Mouse (Mus musculus) hindbrain, embryonic 15.5 days (tissue): ENCODE measurements at regions not wholly inside any gene's neighbourhood (a gene's known extent, or its start where the extent isn't known, plus 50 kb on each side); places are given as distances from the start of the nearest gene placed in this dataset.

Experiments used
- ATAC-seq: fragments of 200-750 bp; cut with Nextera tagmentation; 2 replicates; pipeline ENCODE4 v1.8.0; 2017; ENCODE audit warnings: low read depth, moderate number of reproducible peaks, moderate TSS enrichment; ENCODE audit not compliant: low FRiP score
- H3K27ac ChIP-seq: fragments of 300-500 bp; sonication (generic); replicated peaks from 2 replicates; pipeline ENCODE4 v1.5.1; 2015; ENCODE audit warnings: mild to moderate bottlenecking, inconsistent platforms
- H3K27me3 ChIP-seq: fragments of 300-500 bp; sonication (generic); 2 replicates; pipeline ENCODE4 v1.6.1; 2015; ENCODE audit warnings: control low read depth, inconsistent platforms
- H3K36me3 ChIP-seq: fragments of 300-500 bp; sonication (generic); 2 replicates; pipeline ENCODE4 v1.6.1; 2015; ENCODE audit warnings: control low read depth, inconsistent platforms
- H3K4me1 ChIP-seq: fragments of 300-500 bp; sonication (generic); replicated peaks from 2 replicates; pipeline ENCODE4 v1.6.1; 2015; ENCODE audit warnings: control low read depth, inconsistent platforms
- H3K4me2 ChIP-seq: fragments of 300-500 bp; sonication (generic); 2 replicates; pipeline ENCODE4 v1.6.1; 2015; ENCODE audit warnings: moderate library complexity, mild to moderate bottlenecking, inconsistent platforms
- H3K4me3 ChIP-seq: fragments of 300-500 bp; sonication (generic); 2 replicates; pipeline ENCODE4 v1.5.1; 2015; ENCODE audit warnings: mild to moderate bottlenecking, inconsistent platforms
- H3K9ac ChIP-seq: fragments of 300-500 bp; sonication (generic); 2 replicates; pipeline ENCODE4 v1.6.1; 2015; ENCODE audit warnings: inconsistent platforms
- H3K9me3 ChIP-seq: fragments of 300-500 bp; sonication (generic); 2 replicates; pipeline ENCODE4 v1.6.1; 2016; ENCODE audit warnings: control low read depth, inconsistent platforms
- WGBS: fragments of 180-500 bp; shearing (Covaris S2); methylation state at CpG from one replicate; pipeline ENCODE4 v1.1.7; 2015; 5-methylcytosine and 5-hydroxymethylcytosine counted together

GRCm38 (mm10) chr6:44092336-44092735 lies 426.3 kb upstream of the Tpk1 start:
- Histone ChIP-seq H3K4me2 (no peak overlapping the region), H3K9ac (no peak overlapping the region), H3K27me3 (no peaks in the 10 kb centered on the region), H3K9me3 (no peaks in the 10 kb centered on the region), H3K4me3 (no peak overlapping the region), H3K36me3 (no peaks in the 10 kb centered on the region), H3K27ac (no peak overlapping the region), H3K4me1 (no peaks in the 10 kb centered on the region)
- WGBS = 54% methylated on average over 2 of the region's 2 CpGs
- ATAC-seq = 0 out of 2 replicates have a peak, but pooled peaks have one; percentile 38

- H3K4me3 ChIP-seq = no peak overlapping the region
- H3K9ac ChIP-seq = no peak overlapping the region
- H3K4me2 ChIP-seq = no peak overlapping the region
- no peaks in the 10 kb centered on the region for H3K36me3 ChIP-seq
- no peaks in the 10 kb centered on the region for H3K9me3 ChIP-seq
- WGBS = 88% methylated on average over 2 of the region's 2 CpGs
- no peak for ATAC-seq
- no peak overlapping the region for H3K27ac ChIP-seq
- H3K27me3 ChIP-seq = no peaks in the 10 kb centered on the region
- no peaks in the 10 kb centered on the region for H3K4me1 ChIP-seq
Measured at GRCm38 (mm10) chr6:44081922-44082552, 416.0 kb upstream of the Tpk1 start.

DNA sequence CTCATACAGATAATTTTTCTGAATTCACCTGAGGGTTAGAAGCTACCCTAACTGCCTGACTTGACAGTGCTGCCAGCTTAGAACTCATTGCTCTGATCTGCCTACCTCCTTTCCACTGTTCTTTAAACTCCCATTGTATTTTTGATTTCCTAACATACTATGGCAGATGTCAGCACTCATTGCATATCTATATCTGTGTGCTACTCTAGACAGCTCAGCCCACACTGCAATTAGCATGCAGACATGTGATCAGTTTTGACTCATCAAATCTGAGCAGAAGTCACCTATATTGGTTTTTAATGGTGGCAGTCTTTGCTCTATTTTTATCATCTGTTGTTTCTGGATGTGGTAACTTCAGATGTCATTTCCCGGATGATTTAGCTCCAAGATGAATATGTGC lies 407.0 kb upstream of the Tpk1 start:
- Histone ChIP-seq H3K9me3 (no peaks in the 10 kb centered on the region), H3K9ac (no peak overlapping the region), H3K27me3 (no peaks in the 10 kb centered on the region), H3K4me3 (no peak overlapping the region), H3K36me3 (no peaks in the 10 kb centered on the region), H3K27ac (no peak overlapping the region), H3K4me1 (no peaks in the 10 kb centered on the region), H3K4me2 (no peak overlapping the region)
- ATAC-seq = no peak
- WGBS = 84% methylated on average over 1 of the region's 1 CpGs

GRCm38 (mm10) chr6:44067841-44068240 lies 401.8 kb upstream of the Tpk1 start:
- H3K4me3 ChIP-seq = no peak overlapping the region
- no peak overlapping the region for H3K9ac ChIP-seq
- no peaks in the 10 kb centered on the region for H3K9me3 ChIP-seq
- no peaks in the 10 kb centered on the region for H3K27me3 ChIP-seq
- no peaks in the 10 kb centered on the region for H3K4me1 ChIP-seq
- no peaks in the 10 kb centered on the region for H3K36me3 ChIP-seq
- H3K27ac ChIP-seq = no peak overlapping the region
- WGBS = 87% methylated on average over 1 of the region's 1 CpGs
- H3K4me2 ChIP-seq = no peak overlapping the region
- ATAC-seq = no peak
